19 mouse cellular contexts compared by ENCODE assay signal in the genomic region with DNA sequence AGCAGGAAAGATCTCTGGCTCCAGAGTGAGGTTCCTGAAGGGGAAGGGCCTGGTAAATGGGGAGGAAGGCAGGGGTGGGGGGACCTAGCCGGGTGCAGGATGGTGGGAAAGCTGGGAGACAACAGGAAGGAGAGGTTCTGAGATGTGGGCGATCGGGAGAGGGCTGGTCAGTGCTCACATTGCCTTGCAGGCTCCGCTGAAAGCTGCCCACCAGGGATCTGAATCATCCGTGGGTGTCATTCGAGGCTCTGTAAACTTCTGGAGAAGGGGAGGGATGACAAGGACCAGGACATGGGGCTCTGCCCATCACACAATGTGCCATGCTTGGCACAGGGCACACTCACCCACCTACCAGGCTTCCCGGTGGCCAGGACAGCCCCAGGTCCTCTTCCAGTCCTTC. TPM values are rescaled to one million over a fixed set of nuclear protein-coding genes. Genes with fewer than 3 reads are reported as not detected.
DNase-seq lines count a peak whose midpoint lies in the region; ATAC-seq lines count a peak whose summit lies in the region.
"Had no signal": no experiment of that assay in that cellular context is flagged by ENCODE, and none has a peak within 500 bp of the region (broad histone marks: within the 10 kb centered on the region; RNA-seq: fewer than 3 reads in every experiment).

No protein-coding gene starts in this region.

- peaks cover 43% of the 10 kb centered on the region for H3K36me3 ChIP-seq in heart, embryonic 12.5 days
- peaks cover 18% of the 10 kb centered on the region for H3K36me3 ChIP-seq in heart, embryonic 11.5 days (ENCODE audit: control insufficient read depth, insufficient read depth, low read length)
- H3K36me3 ChIP-seq in liver, embryonic 11.5 days (ENCODE audit: control insufficient read depth, insufficient read depth, low read length): peaks cover 24% of the 10 kb centered on the region
- peaks cover 43% of the 10 kb centered on the region for H3K36me3 ChIP-seq in embryonic facial prominence, embryonic 15.5 days

- peak overlapping the region; percentile 3; the same call in 1 of the 2 replicates for H3K9ac ChIP-seq in heart, embryonic 12.5 days
- no peak overlapping the region for H3K9ac ChIP-seq in heart, embryonic 11.5 days (ENCODE audit: low read depth, low read length)
- H3K9ac ChIP-seq in liver, embryonic 11.5 days (ENCODE audit: low read depth, low read length): no peak overlapping the region
- no peak overlapping the region for H3K9ac ChIP-seq in embryonic facial prominence, embryonic 15.5 days
- H3K9ac ChIP-seq: limb, embryonic 12.5 days; lung, embryonic 15.5 days had no signal

- no peak overlapping the region for H3K4me3 ChIP-seq in heart, embryonic 12.5 days
- no peak overlapping the region for H3K4me3 ChIP-seq in heart, embryonic 11.5 days (ENCODE audit: low read depth, low read length)
- H3K4me3 ChIP-seq in liver, embryonic 11.5 days (ENCODE audit: low read depth, low read length): 0 out of 2 replicates have a peak overlapping the region, but pooled peaks have one; percentile 4
- H3K4me3 ChIP-seq in embryonic facial prominence, embryonic 15.5 days (replicated peaks): no peak overlapping the region
- H3K4me3 ChIP-seq: forebrain, embryonic 10.5 days; limb, embryonic 12.5 days; lung, embryonic 15.5 days; midbrain, embryonic 13.5 days had no signal

- no peak overlapping the region for H3K27ac ChIP-seq in heart, embryonic 12.5 days (ENCODE audit: poor library complexity, severe bottlenecking)
- H3K27ac ChIP-seq in heart, embryonic 11.5 days (ENCODE audit: low read depth, low read length): no peak overlapping the region
- H3K27ac ChIP-seq in liver, embryonic 11.5 days (ENCODE audit: low read depth, low read length): peak overlapping the region; percentile 35
- 0 out of 2 replicates have a peak overlapping the region, but pooled peaks have one; percentile 8 for H3K27ac ChIP-seq in embryonic facial prominence, embryonic 15.5 days (replicated peaks)
- H3K27ac ChIP-seq: forebrain, embryonic 10.5 days; limb, embryonic 12.5 days; lung, embryonic 15.5 days; midbrain, embryonic 13.5 days had no signal

- H3K4me1 ChIP-seq in heart, embryonic 12.5 days (replicated peaks): peaks cover 37% of the 10 kb centered on the region
- H3K4me1 ChIP-seq in heart, embryonic 11.5 days (ENCODE audit: control insufficient read depth, insufficient read depth, low read length): peaks cover 22% of the 10 kb centered on the region
- H3K4me1 ChIP-seq in liver, embryonic 11.5 days (replicated peaks; ENCODE audit: control insufficient read depth, insufficient read depth, low read length): peaks cover 45% of the 10 kb centered on the region
- peaks cover 25% of the 10 kb centered on the region for H3K4me1 ChIP-seq in embryonic facial prominence, embryonic 15.5 days

- no peaks in the 10 kb centered on the region for H3K9me3 ChIP-seq in heart, embryonic 12.5 days (replicated peaks)
- no peaks in the 10 kb centered on the region for H3K9me3 ChIP-seq in heart, embryonic 11.5 days (replicated peaks; ENCODE audit: control insufficient read depth, low read length)
- no peaks in the 10 kb centered on the region for H3K9me3 ChIP-seq in liver, embryonic 11.5 days (ENCODE audit: control insufficient read depth, low read length)
- H3K9me3 ChIP-seq in embryonic facial prominence, embryonic 15.5 days (replicated peaks): no peaks in the 10 kb centered on the region
- H3K9me3 ChIP-seq: forebrain, embryonic 10.5 days; limb, embryonic 12.5 days; lung, embryonic 15.5 days; midbrain, embryonic 13.5 days had no signal

- 75% methylated on average over 7 of the region's 7 CpGs for WGBS in heart, embryonic 12.5 days
- WGBS in heart, embryonic 11.5 days (ENCODE audit: insufficient replicate concordance): 63% methylated on average over 7 of the region's 7 CpGs
- 63% methylated on average over 7 of the region's 7 CpGs for WGBS in liver, embryonic 11.5 days
- WGBS in embryonic facial prominence, embryonic 15.5 days: 70% methylated on average over 7 of the region's 7 CpGs

- no peak for DNase-seq in liver, embryonic 11.5 days (ENCODE audit: low spot score)
- DNase-seq in liver: no peak
- peak; percentile 55 to 64 for DNase-seq in right cerebral cortex, adult 2 months (ENCODE audit: low spot score in 2 of 2)
- no peak for DNase-seq in testis, postnatal 14 days (ENCODE audit: low spot score)
- no peak for DNase-seq in cerebellum, adult 8-10 months
- DNase-seq: adrenal gland, adult 2 months; B cell, adult 2 months; cerebellum, adult 2 months; kidney, postnatal 25 days; layer of hippocampus, adult 9-11 months; thymus, adult 2 months had no signal

- no peak overlapping the region for H3K4me2 ChIP-seq in heart, embryonic 12.5 days
- no peak overlapping the region for H3K4me2 ChIP-seq in heart, embryonic 11.5 days
- no peak overlapping the region for H3K4me2 ChIP-seq in liver, embryonic 11.5 days
- H3K4me2 ChIP-seq in embryonic facial prominence, embryonic 15.5 days (replicated peaks): no peak overlapping the region
- H3K4me2 ChIP-seq: limb, embryonic 12.5 days; lung, embryonic 15.5 days; midbrain, embryonic 13.5 days had no signal

- ATAC-seq in heart, embryonic 12.5 days (ENCODE audit: insufficient number of reproducible peaks, low FRiP score): no peak
- ATAC-seq in heart, embryonic 11.5 days (replicated peaks; ENCODE audit: insufficient number of reproducible peaks, low FRiP score, low TSS enrichment): no peak
- ATAC-seq in liver, embryonic 11.5 days (replicated peaks; ENCODE audit: low FRiP score): no peak
- ATAC-seq in embryonic facial prominence, embryonic 15.5 days (ENCODE audit: insufficient number of reproducible peaks, low FRiP score, low TSS enrichment, low read depth): no peak
- ATAC-seq: inflammation-experienced regulatory T-cells, adult 6 months; midbrain, embryonic 13.5 days had no signal

- no peaks in the 10 kb centered on the region for H3K27me3 ChIP-seq in heart, embryonic 12.5 days (replicated peaks)
- no peaks in the 10 kb centered on the region for H3K27me3 ChIP-seq in heart, embryonic 11.5 days (ENCODE audit: control insufficient read depth, insufficient read depth, low read length)
- H3K27me3 ChIP-seq in liver, embryonic 11.5 days (replicated peaks; ENCODE audit: control insufficient read depth, insufficient read depth, low read length): no peaks in the 10 kb centered on the region
- H3K27me3 ChIP-seq in embryonic facial prominence, embryonic 15.5 days: no peaks in the 10 kb centered on the region
- H3K27me3 ChIP-seq: limb, embryonic 12.5 days; lung, embryonic 15.5 days; midbrain, embryonic 13.5 days had no signal

RNA-seq across cellular contexts. Expression of a gene that starts 4.1 kb away (rescaled TPM):
- 608 and 648 TPM in 2 replicates for polyA plus RNA-seq in heart, embryonic 12.5 days (2016; fragmentation: Nextera tagmentation; extraction: Ambion mirVana)
- polyA plus RNA-seq in heart, embryonic 11.5 days (2014; fragmentation: Nextera tagmentation; extraction: Ambion mirVana): 695 and 851 TPM in 2 replicates
- polyA plus RNA-seq in liver, embryonic 11.5 days (2014; fragmentation: Nextera tagmentation; extraction: Ambion mirVana): 1,192 and 1,256 TPM in 2 replicates
- polyA plus RNA-seq in embryonic facial prominence, embryonic 15.5 days (2015; fragmentation: Nextera tagmentation; extraction: Ambion mirVana): 943 and 957 TPM in 2 replicates

RNA-seq across cellular contexts. Expression of a gene that starts 4.7 kb away (rescaled TPM):
- 26.9 and 27.1 TPM in 2 replicates for polyA plus RNA-seq in heart, embryonic 12.5 days (2016; fragmentation: Nextera tagmentation; extraction: Ambion mirVana)
- polyA plus RNA-seq in heart, embryonic 11.5 days (2014; fragmentation: Nextera tagmentation; extraction: Ambion mirVana): 23.2 and 27.7 TPM in 2 replicates
- polyA plus RNA-seq in liver, embryonic 11.5 days (2014; fragmentation: Nextera tagmentation; extraction: Ambion mirVana): 51.1 and 52.3 TPM in 2 replicates
- 40.6 and 43.7 TPM in 2 replicates for polyA plus RNA-seq in embryonic facial prominence, embryonic 15.5 days (2015; fragmentation: Nextera tagmentation; extraction: Ambion mirVana)

RNA-seq across cellular contexts. Expression of a gene that starts 13.9 kb away (rescaled TPM):
- polyA plus RNA-seq in heart, embryonic 12.5 days (2016; fragmentation: Nextera tagmentation; extraction: Ambion mirVana): 4.8 and 5.1 TPM in 2 replicates
- 4.7 and 5.0 TPM in 2 replicates for polyA plus RNA-seq in heart, embryonic 11.5 days (2014; fragmentation: Nextera tagmentation; extraction: Ambion mirVana)
- 19.5 and 19.7 TPM in 2 replicates for polyA plus RNA-seq in liver, embryonic 11.5 days (2014; fragmentation: Nextera tagmentation; extraction: Ambion mirVana)
- 34.7 and 44.1 TPM in 2 replicates for polyA plus RNA-seq in embryonic facial prominence, embryonic 15.5 days (2015; fragmentation: Nextera tagmentation; extraction: Ambion mirVana)

RNA-seq across cellular contexts. Expression of a gene that starts 14.1 kb away (rescaled TPM):
- polyA plus RNA-seq in heart, embryonic 12.5 days (2016; fragmentation: Nextera tagmentation; extraction: Ambion mirVana): 39.7 and 44.4 TPM in 2 replicates
- 41.2 and 41.9 TPM in 2 replicates for polyA plus RNA-seq in heart, embryonic 11.5 days (2014; fragmentation: Nextera tagmentation; extraction: Ambion mirVana)
- polyA plus RNA-seq in liver, embryonic 11.5 days (2014; fragmentation: Nextera tagmentation; extraction: Ambion mirVana): 53.6 and 54.0 TPM in 2 replicates
- polyA plus RNA-seq in embryonic facial prominence, embryonic 15.5 days (2015; fragmentation: Nextera tagmentation; extraction: Ambion mirVana): 75.6 and 87.0 TPM in 2 replicates

RNA-seq across cellular contexts. Expression of a gene that starts 19.7 kb away (rescaled TPM):
- 96.9 and 109 TPM in 2 replicates for polyA plus RNA-seq in heart, embryonic 12.5 days (2016; fragmentation: Nextera tagmentation; extraction: Ambion mirVana)
- polyA plus RNA-seq in heart, embryonic 11.5 days (2014; fragmentation: Nextera tagmentation; extraction: Ambion mirVana): 77.0 and 80.4 TPM in 2 replicates
- polyA plus RNA-seq in liver, embryonic 11.5 days (2014; fragmentation: Nextera tagmentation; extraction: Ambion mirVana): 62.4 and 63.2 TPM in 2 replicates
- 115 and 117 TPM in 2 replicates for polyA plus RNA-seq in embryonic facial prominence, embryonic 15.5 days (2015; fragmentation: Nextera tagmentation; extraction: Ambion mirVana)

Comparison
In these comparisons a context has a peak if more than half of its experiments do, and no peak if none do; other contexts are left out.
1. H3K27ac ChIP-seq: peak in liver, embryonic 11.5 days (single experiment) and embryonic facial prominence, embryonic 15.5 days (single experiment); none in heart, embryonic 12.5 days (single experiment) and heart, embryonic 11.5 days (single experiment).
2. DNase-seq: peak in right cerebral cortex, adult 2 months (2 of 2); none in liver, embryonic 11.5 days (single experiment), liver (single experiment), testis, postnatal 14 days (single experiment) and cerebellum, adult 8-10 months (single experiment).